ENCODE assay signal across 8 mouse cellular contexts in the genomic region with DNA sequence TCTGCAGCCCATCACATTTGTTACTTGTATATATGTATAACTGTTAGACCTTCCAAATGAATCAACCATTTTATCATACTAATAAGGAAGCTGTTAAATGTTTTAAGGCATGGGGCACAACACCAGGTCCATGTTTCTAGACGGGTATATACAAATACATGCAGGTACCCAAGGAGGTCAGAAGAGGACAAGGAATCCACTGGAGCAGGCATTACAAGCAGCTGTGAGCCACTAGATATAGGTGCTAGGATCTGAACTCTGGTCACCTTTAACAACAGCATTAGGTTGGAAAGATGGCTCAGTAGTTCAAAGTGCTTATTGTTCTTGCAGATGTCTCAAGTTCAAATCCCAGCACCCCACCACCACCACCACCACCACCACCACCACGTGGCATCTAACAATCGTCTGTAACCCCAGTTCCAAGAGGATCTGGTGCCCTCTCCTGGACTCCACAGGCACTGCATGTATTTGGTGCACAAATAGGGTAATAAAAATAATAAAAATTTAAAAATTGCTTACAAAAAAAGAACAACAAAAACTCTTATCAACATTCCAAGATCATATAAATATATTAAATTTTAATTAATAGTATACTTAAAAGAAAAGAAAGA. TPM values are rescaled to one million over a fixed set of nuclear protein-coding genes. Genes with fewer than 3 reads are reported as not detected.
DNase-seq lines count a peak whose midpoint lies in the region; ATAC-seq and TF ChIP-seq lines count a peak whose summit lies in the region.

No protein-coding gene starts in this region.

- peak; percentile 74 for DNase-seq in forebrain, embryonic 11.5 days (ENCODE audit: low spot score)
- DNase-seq in adrenal gland, postnatal 25 days, result peak; percentile 73
- peak; percentile 9 for DNase-seq in embryonic facial prominence, embryonic 14.5 days (ENCODE audit: low spot score)
- DNase-seq in kidney, adult 9 months, result peak; percentile 77
- peak; percentile 77 for DNase-seq in lung, postnatal 10 days
- DNase-seq in spleen, adult 12 weeks (ENCODE audit: low spot score), result peak; percentile 34

- H3K36me3 ChIP-seq in forebrain, embryonic 11.5 days (ENCODE audit: control insufficient read depth, insufficient read depth, low read length), result no peaks in the 10 kb centered on the region
- no peaks in the 10 kb centered on the region for H3K36me3 ChIP-seq in forebrain, embryonic 13.5 days (ENCODE audit: poor library complexity, severe bottlenecking)
- no peaks in the 10 kb centered on the region for H3K36me3 ChIP-seq in C2C12 (ENCODE audit: control insufficient read depth, insufficient read depth)
- no peaks in the 10 kb centered on the region for H3K36me3 ChIP-seq in embryonic facial prominence, embryonic 14.5 days (ENCODE audit: control insufficient read depth, insufficient read depth, low read length)

- no peak overlapping the region for H3ac ChIP-seq in C2C12 (ENCODE audit: control insufficient read depth, insufficient read length, low read depth)

- H3K9me3 ChIP-seq in forebrain, embryonic 11.5 days (ENCODE audit: control insufficient read depth, low read length), result no peaks in the 10 kb centered on the region
- no peaks in the 10 kb centered on the region for H3K9me3 ChIP-seq in forebrain, embryonic 13.5 days (replicated peaks)
- no peaks in the 10 kb centered on the region for H3K9me3 ChIP-seq in embryonic facial prominence, embryonic 14.5 days (ENCODE audit: control insufficient read depth, low read length)

- H3K79me3 ChIP-seq in C2C12 (ENCODE audit: low read depth), result no peaks in the 10 kb centered on the region

- no peak overlapping the region for H3K27ac ChIP-seq in forebrain, embryonic 11.5 days (ENCODE audit: low read depth, low read length)
- no peak overlapping the region for H3K27ac ChIP-seq in forebrain, embryonic 13.5 days
- no peak overlapping the region for H3K27ac ChIP-seq in embryonic facial prominence, embryonic 14.5 days (replicated peaks; ENCODE audit: low read depth, low read length)

- no peak overlapping the region for H3K9ac ChIP-seq in forebrain, embryonic 11.5 days (ENCODE audit: low read length)
- no peak overlapping the region for H3K9ac ChIP-seq in forebrain, embryonic 13.5 days
- no peak overlapping the region for H3K9ac ChIP-seq in embryonic facial prominence, embryonic 14.5 days (ENCODE audit: low read depth, low read length)

- no peak for TF ChIP-seq CTCF in C2C12 (IDR thresholded peaks at IDR 0.05; ENCODE audit: control insufficient read depth, insufficient read depth, insufficient read length)

- ATAC-seq in forebrain, embryonic 11.5 days (replicated peaks; ENCODE audit: low FRiP score), result no peak
- no peak for ATAC-seq in forebrain, embryonic 13.5 days
- ATAC-seq in embryonic facial prominence, embryonic 14.5 days (ENCODE audit: low read depth), result no peak

- 30% methylated on average over 3 of the region's 3 CpGs for WGBS in forebrain, embryonic 11.5 days
- 31% methylated on average over 3 of the region's 3 CpGs for WGBS in forebrain, embryonic 13.5 days
- WGBS in embryonic facial prominence, embryonic 14.5 days, result 34% methylated on average over 3 of the region's 3 CpGs

- no peak overlapping the region for H3K4me3 ChIP-seq in forebrain, embryonic 11.5 days (ENCODE audit: low read depth, low read length)
- H3K4me3 ChIP-seq in forebrain, embryonic 13.5 days, result no peak overlapping the region
- no peak overlapping the region for H3K4me3 ChIP-seq in C2C12 (ENCODE audit: insufficient read depth, poor library complexity, severe bottlenecking)
- no peak overlapping the region for H3K4me3 ChIP-seq in embryonic facial prominence, embryonic 14.5 days (ENCODE audit: low read depth, low read length)

- no peaks in the 10 kb centered on the region for H3K4me1 ChIP-seq in forebrain, embryonic 11.5 days (replicated peaks; ENCODE audit: control insufficient read depth, insufficient read depth, low read length)
- no peaks in the 10 kb centered on the region for H3K4me1 ChIP-seq in forebrain, embryonic 13.5 days
- no peaks in the 10 kb centered on the region for H3K4me1 ChIP-seq in embryonic facial prominence, embryonic 14.5 days (ENCODE audit: control insufficient read depth, insufficient read depth, low read length)

- H3K27me3 ChIP-seq in forebrain, embryonic 11.5 days (ENCODE audit: control insufficient read depth, insufficient read depth, low read length), result no peaks in the 10 kb centered on the region
- H3K27me3 ChIP-seq in forebrain, embryonic 13.5 days, result no peaks in the 10 kb centered on the region
- no peaks in the 10 kb centered on the region for H3K27me3 ChIP-seq in C2C12 (ENCODE audit: control insufficient read depth, insufficient read depth, insufficient read length)
- H3K27me3 ChIP-seq in embryonic facial prominence, embryonic 14.5 days (replicated peaks; ENCODE audit: control insufficient read depth, insufficient read depth, low read length), result no peaks in the 10 kb centered on the region

- H3K4me2 ChIP-seq in forebrain, embryonic 11.5 days (ENCODE audit: low read depth, low read length, severe bottlenecking), result no peak overlapping the region
- H3K4me2 ChIP-seq in forebrain, embryonic 13.5 days, result no peak overlapping the region
- no peak overlapping the region for H3K4me2 ChIP-seq in embryonic facial prominence, embryonic 14.5 days (ENCODE audit: low read depth, low read length)

- H3K79me2 ChIP-seq in C2C12 (ENCODE audit: control insufficient read depth, insufficient read depth), result no peaks in the 10 kb centered on the region

TF ChIP-seq in C2C12, 6 proteins besides CTCF, POLR2A, EP300 and RAD21:
- TF ChIP-seq MYOD1 (IDR thresholded peaks at IDR 0.05; ENCODE audit: control insufficient read depth, insufficient read length, low read depth) (no peak), FOSL1 (IDR thresholded peaks at IDR 0.05; ENCODE audit: insufficient read depth, low read length, poor library complexity, severe bottlenecking) (no peak), MAX (IDR thresholded peaks at IDR 0.05) (peak; percentile 37), USF1 (IDR thresholded peaks at IDR 0.05; ENCODE audit: low read depth) (peak; percentile 30), MYOG (IDR thresholded peaks at IDR 0.05; ENCODE audit: control insufficient read depth, extremely low read depth, insufficient read length) (no peak)

RNA-seq across cellular contexts. Expression of gene Sgpp1, which starts 37.0 kb away (rescaled TPM):
- polyA plus RNA-seq in forebrain, embryonic 11.5 days (2014; fragmentation: Nextera tagmentation; extraction: Ambion mirVana), result 9.2 and 10.2 TPM in 2 replicates
- polyA plus RNA-seq in forebrain, embryonic 13.5 days (2015; fragmentation: Nextera tagmentation; extraction: Ambion mirVana), result 9.3 and 10.1 TPM in 2 replicates
- 9.2 TPM for polyA plus RNA-seq in C2C12 (2012; fragmentation: generic; extraction: Trizol)
- total RNA-seq in adrenal gland, postnatal 25 days (2021), result 188 and 197 TPM in 2 replicates
- 28.1 and 31.6 TPM in 2 replicates for polyA plus RNA-seq in embryonic facial prominence, embryonic 14.5 days (2014; fragmentation: Nextera tagmentation; extraction: Ambion mirVana)

RNA-seq across cellular contexts. Expression of gene Syne2, which starts 45.4 kb away (rescaled TPM):
- 117 and 127 TPM in 2 replicates for polyA plus RNA-seq in forebrain, embryonic 11.5 days (2014; fragmentation: Nextera tagmentation; extraction: Ambion mirVana)
- 137 TPM in 2 replicates for polyA plus RNA-seq in forebrain, embryonic 13.5 days (2015; fragmentation: Nextera tagmentation; extraction: Ambion mirVana)
- 5.3 TPM for polyA plus RNA-seq in C2C12 (2012; fragmentation: generic; extraction: Trizol)
- total RNA-seq in adrenal gland, postnatal 25 days (2021), result 47.9 and 67.7 TPM in 2 replicates
- 36.6 and 39.4 TPM in 2 replicates for polyA plus RNA-seq in embryonic facial prominence, embryonic 14.5 days (2014; fragmentation: Nextera tagmentation; extraction: Ambion mirVana)

Comparison
In these comparisons a context has a peak if more than half of its experiments do, and no peak if none do; other contexts are left out.
1. DNase-seq: peak in every context shown above with its lines; median percentile 77 in kidney, adult 9 months; 77 in lung, postnatal 10 days; 74 in forebrain, embryonic 11.5 days; 73 in adrenal gland, postnatal 25 days; 34 in spleen, adult 12 weeks; 9 in embryonic facial prominence, embryonic 14.5 days.